Mouse (Mus musculus) hindbrain, embryonic 16.5 days (tissue): ENCODE data around the gene Rhoh. TPM values are rescaled to one million over a fixed set of nuclear protein-coding genes. Genes with fewer than 3 reads are reported as not detected.

ENCODE experiments used
- ATAC-seq: fragments of 200-750 bp; cut with Nextera tagmentation; 2 replicates; pipeline ENCODE4 v1.8.0; 2017; ENCODE audit warnings: moderate TSS enrichment, moderate library complexity
- H3K27ac ChIP-seq: fragments of 300-500 bp; sonication (generic); 2 replicates; pipeline ENCODE4 v1.5.1; 2014; ENCODE audit warnings: low read depth, mild to moderate bottlenecking, control low read depth, low read length, moderate library complexity
- H3K27me3 ChIP-seq: fragments of 300-500 bp; sonication (generic); replicated peaks from 2 replicates; pipeline ENCODE4 v1.6.1; 2014; ENCODE audit warnings: low read length; ENCODE audit not compliant: control insufficient read depth, insufficient read depth
- H3K36me3 ChIP-seq: fragments of 300-500 bp; sonication (generic); 2 replicates; pipeline ENCODE4 v1.6.1; 2014; ENCODE audit warnings: mild to moderate bottlenecking, low read length, moderate library complexity, mixed read lengths; ENCODE audit not compliant: control insufficient read depth, insufficient read depth
- H3K4me1 ChIP-seq: fragments of 300-500 bp; sonication (generic); 2 replicates; pipeline ENCODE4 v1.6.1; 2014; ENCODE audit warnings: low read depth, low read length; ENCODE audit not compliant: control insufficient read depth, insufficient read depth
- H3K4me2 ChIP-seq: fragments of 300-500 bp; sonication (generic); 2 replicates; pipeline ENCODE4 v1.6.1; 2014; ENCODE audit warnings: mild to moderate bottlenecking, low read length, control low read depth, moderate library complexity
- H3K4me3 ChIP-seq: fragments of 300-500 bp; sonication (generic); 2 replicates; pipeline ENCODE4 v1.5.1; 2014; ENCODE audit warnings: mild to moderate bottlenecking, low read length, control low read depth, moderate library complexity
- H3K9ac ChIP-seq: fragments of 300-500 bp; sonication (generic); 2 replicates; pipeline ENCODE4 v1.6.1; 2014; ENCODE audit warnings: low read depth, mild to moderate bottlenecking, control low read depth, low read length, moderate library complexity
- H3K9me3 ChIP-seq: fragments of 300-500 bp; sonication (generic); 2 replicates; pipeline ENCODE4 v1.6.1; 2014; ENCODE audit warnings: mild to moderate bottlenecking, low read length, moderate library complexity; ENCODE audit not compliant: control insufficient read depth
- WGBS: fragments of 180-500 bp; shearing (Covaris S2); extraction: QIAGEN DNeasy Blood & Tissue Kit; methylation state at CpG from one replicate; pipeline ENCODE4 v1.1.7; 2014; 5-methylcytosine and 5-hydroxymethylcytosine counted together
- polyA plus RNA-seq: library from polyadenylated mRNA; unstranded; fragments of >200 nt; fragmentation: Nextera tagmentation; extraction: Ambion mirVana; gene quantifications from 2 replicates; pipeline ENCODE4 v1.2.1, GENCODE M21; 2015

Rhoh gene
- polyA plus RNA-seq, 1 experiment from 2014 or later, result 0.80 TPM

DNA sequence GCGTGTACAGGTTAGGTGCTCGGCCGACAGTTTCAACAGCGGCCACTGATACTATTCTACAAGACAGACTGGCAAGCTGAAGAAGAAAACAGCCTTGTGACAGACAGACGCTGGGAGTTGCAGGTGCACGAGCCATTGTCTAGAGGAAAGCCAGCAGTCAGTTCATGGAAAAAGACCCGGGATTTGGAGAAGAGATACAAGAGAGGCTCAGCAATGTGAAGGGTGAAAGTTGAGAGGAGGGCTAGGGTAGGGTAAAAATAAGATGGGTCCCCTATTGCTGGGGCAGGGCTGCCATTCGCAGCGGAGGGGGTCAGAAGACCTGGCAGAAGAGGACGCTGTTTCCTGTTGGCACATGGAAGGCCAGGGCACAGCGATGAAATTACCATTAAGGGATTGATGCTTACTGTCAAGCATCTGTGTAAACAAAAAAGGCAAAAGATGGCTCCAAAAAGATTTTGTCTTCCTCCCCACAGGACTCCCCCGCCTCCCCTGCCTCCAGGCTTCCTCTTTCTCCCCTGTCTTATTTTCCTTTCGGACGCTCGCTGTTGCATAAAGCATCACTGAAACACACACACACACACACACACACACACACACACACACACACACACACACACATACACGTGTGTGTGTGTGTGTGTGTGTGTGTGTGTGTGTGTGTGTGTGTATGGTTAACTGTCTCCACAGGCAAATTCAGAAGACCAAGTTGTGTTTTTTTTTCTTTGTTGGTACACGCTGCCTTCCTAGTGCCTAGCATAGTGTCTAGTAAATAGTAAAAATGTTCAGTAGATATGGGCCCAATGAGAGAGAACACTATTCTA is 4.2 kb upstream of the Rhoh start:
- 81% methylated on average over 17 of the region's 17 CpGs for whole genome bisulfite sequencing

DNA sequence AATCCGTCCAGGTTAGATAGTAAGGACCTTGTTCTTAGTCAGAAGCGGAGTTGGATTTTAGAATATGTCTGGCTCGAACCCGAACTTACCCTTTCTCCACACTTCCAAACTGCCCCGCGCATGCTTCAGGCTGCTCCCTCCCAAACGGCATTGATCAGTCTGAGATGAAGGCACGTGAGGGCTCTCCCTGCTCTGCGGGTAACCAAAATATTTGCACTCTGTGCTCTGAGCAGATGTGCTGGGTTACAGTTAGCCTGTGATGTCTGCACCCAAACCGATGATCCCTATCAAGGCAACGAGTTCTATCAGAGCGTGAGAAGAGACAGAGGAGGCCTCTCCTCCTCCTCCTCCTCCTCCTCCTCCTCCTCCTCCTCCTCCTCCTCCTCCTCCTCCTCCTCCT is 3.1 kb upstream of the Rhoh start:
- H3K9me3 ChIP-seq, result no peaks in the 10 kb centered on the region
- no peak overlapping the region for H3K4me2 ChIP-seq
- H3K4me3 ChIP-seq, result no peak overlapping the region
- H3K4me1 ChIP-seq, result peaks cover 2% of the 10 kb centered on the region; the same call in 1 of the 2 replicates
- H3K27me3 ChIP-seq, result no peaks in the 10 kb centered on the region
- no peak overlapping the region for H3K27ac ChIP-seq
- WGBS, result 79% methylated on average over 12 of the region's 12 CpGs
- ATAC-seq, result no peak
- no peaks in the 10 kb centered on the region for H3K36me3 ChIP-seq
- H3K9ac ChIP-seq, result no peak overlapping the region

More for the DNA sequence above, 4.2 kb upstream of the Rhoh start:
- no peak overlapping the region for H3K4me3 ChIP-seq
- no peaks in the 10 kb centered on the region for H3K27me3 ChIP-seq
- no peaks in the 10 kb centered on the region for H3K36me3 ChIP-seq
- no peak overlapping the region for H3K9ac ChIP-seq
- no peak overlapping the region for H3K4me2 ChIP-seq
- H3K9me3 ChIP-seq, result no peaks in the 10 kb centered on the region
- no peak overlapping the region for H3K27ac ChIP-seq
- ATAC-seq, result no peak
- peaks cover 2% of the 10 kb centered on the region; the same call in 1 of the 2 replicates for H3K4me1 ChIP-seq

DNA sequence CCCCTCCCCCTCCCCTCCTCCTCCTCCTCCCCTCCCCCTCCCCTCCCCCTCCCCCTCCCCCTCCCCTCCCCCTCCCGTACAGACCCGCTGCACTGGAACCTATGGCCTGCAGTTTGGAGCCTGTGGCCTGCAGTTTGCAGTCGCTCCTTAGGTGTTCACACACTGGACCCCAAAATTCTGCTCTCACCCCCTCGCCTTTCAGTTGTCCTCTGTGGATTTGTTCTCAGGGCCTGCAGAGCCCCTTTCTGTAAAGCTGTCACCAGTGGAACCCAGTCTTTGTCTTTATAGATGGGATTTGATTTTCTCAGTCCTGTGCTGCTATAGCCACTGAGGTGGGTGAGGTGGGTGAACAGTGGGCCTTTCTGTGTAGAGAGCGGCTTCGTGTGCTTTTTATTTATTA is 2.7 kb upstream of the Rhoh start:
- ATAC-seq, result no peak
- Histone ChIP-seq H3K9me3 (no peaks in the 10 kb centered on the region), H3K4me1 (peaks cover 2% of the 10 kb centered on the region; the same call in 1 of the 2 replicates), H3K4me2 (no peak overlapping the region), H3K36me3 (no peaks in the 10 kb centered on the region), H3K27ac (no peak overlapping the region), H3K9ac (no peak overlapping the region), H3K4me3 (no peak overlapping the region), H3K27me3 (no peaks in the 10 kb centered on the region)
- WGBS, result 89% methylated on average over 4 of the region's 6 CpGs

DNA sequence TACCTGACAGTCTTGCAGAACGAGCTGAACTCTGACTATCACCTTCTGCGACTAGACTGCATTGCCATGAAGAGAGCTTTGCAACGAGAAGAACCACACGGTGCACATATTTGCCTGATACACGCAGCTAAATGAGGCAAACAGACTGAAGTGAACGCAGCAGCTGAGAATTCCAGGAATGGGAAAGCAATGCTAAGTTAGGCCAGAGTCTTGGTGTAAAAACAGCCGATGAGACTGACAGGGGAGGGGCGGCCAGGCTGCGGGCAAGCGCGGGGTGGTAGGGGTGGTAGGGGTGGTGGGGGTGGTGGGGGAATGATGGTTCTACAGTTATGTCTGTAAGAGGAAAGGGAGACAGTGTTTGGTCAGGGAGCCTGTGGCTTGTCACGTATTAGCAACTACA is 2.1 kb upstream of the Rhoh start:
- Histone ChIP-seq H3K4me3 (no peak overlapping the region), H3K4me1 (peaks cover 2% of the 10 kb centered on the region; the same call in 1 of the 2 replicates), H3K9ac (no peak overlapping the region), H3K27ac (no peak overlapping the region), H3K27me3 (no peaks in the 10 kb centered on the region), H3K36me3 (no peaks in the 10 kb centered on the region), H3K4me2 (no peak overlapping the region), H3K9me3 (no peaks in the 10 kb centered on the region)
- 70% methylated on average over 12 of the region's 12 CpGs for WGBS
- ATAC-seq, result no peak

DNA sequence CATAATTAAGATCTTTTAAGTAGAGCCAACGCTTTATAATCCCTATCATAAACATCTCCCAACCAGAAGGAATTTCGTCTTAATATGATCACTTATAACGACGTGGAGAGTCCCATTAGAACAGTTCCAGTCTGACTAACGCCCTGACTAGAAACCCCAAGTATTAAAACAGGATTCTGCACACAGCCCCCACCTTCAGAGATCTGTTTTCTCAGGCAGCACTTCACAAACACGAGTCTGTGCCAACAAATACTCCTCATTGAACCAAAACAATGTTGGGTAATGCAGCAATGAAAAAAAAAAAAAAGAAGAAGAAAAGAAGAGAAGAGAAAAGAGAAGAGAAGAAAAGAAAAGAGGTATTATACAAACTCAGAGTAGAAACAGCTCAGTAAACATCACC is 1.6 kb upstream of the Rhoh start:
- ATAC-seq, result no peak
- 62% methylated on average over 6 of the region's 6 CpGs for WGBS
- Histone ChIP-seq H3K9ac (no peak overlapping the region), H3K27me3 (no peaks in the 10 kb centered on the region), H3K36me3 (no peaks in the 10 kb centered on the region), H3K4me3 (no peak overlapping the region), H3K9me3 (no peaks in the 10 kb centered on the region), H3K27ac (no peak overlapping the region), H3K4me1 (peaks cover 2% of the 10 kb centered on the region; the same call in 1 of the 2 replicates), H3K4me2 (no peak overlapping the region)

DNA sequence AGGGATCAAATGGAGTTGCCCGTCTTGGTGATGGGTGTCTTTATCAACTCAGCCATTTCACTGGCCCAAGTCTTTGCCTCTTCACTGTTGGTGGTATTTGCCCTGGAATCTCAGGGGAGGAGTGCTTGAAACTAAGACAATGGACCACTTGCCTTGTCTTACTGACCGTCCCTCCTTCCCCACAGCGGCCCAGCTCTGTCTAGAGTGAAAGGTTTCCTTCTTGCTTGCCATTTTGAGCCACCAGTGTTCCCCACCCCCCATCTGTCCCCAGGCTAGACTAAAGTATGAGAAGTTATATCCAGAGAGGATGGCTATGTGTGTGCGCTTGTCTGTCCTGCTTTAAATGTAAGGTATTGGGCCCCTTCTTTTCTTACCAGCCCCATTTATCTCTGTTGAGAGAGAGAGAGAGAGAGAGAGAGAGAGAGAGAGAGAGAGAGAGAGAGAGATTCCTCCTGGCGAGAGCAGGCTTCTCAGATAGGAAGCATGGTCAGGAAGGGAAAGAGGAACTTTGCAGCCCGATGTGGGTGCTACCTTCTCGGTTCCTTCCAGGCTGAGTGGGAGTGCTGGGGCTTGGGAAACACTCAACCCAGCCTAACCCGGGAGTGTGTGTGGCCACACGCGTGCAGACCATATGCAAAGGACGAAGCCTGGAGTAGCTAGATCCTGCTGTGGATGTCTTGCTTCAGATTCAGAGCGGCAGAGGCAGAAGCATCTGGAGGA is 572 bp upstream of the Rhoh start:
- no peaks in the 10 kb centered on the region for H3K9me3 ChIP-seq
- no peaks in the 10 kb centered on the region for H3K36me3 ChIP-seq
- H3K4me2 ChIP-seq, result no peak overlapping the region
- 73% methylated on average over 12 of the region's 12 CpGs for WGBS
- H3K4me1 ChIP-seq, result peaks cover 2% of the 10 kb centered on the region; the same call in 1 of the 2 replicates
- no peaks in the 10 kb centered on the region for H3K27me3 ChIP-seq
- no peak overlapping the region for H3K27ac ChIP-seq
- no peak overlapping the region for H3K4me3 ChIP-seq
- H3K9ac ChIP-seq, result no peak overlapping the region
- no peak for ATAC-seq

DNA sequence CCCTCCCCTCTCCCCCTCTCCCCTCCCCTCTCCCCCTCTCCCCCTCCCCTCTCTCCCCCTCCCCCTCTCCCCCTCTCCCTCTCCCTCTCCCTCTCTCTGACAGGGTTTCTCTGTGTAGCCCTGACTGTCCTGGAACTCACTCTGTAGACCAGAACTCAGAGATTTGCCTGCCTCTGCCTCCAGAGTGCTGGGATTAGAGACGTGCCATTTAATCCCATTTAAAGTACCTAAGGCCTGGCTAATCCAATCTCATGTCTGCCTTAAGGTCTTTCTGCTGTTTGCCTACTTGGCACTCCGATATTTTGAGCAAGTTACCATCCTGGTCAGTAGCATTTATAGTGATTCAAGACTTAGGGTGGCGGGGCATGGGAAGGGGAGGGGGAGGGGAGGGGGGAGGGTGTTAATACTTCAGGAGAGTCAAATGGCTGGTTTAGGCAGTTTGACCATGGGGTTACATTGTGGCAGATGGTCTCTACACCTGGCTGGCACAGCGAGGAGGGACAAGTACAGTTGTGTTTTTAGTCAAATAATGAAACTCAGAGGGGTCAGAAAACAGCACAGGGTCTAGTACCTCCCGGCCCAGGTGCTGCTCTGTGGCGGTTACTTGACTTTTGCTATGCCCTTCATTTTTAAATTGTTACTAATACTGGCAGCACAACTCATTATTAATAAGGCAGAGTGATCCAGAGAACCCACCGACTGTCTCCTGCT is 1.4 kb downstream of the Rhoh start:
- H3K4me3 ChIP-seq, result no peak overlapping the region
- H3K27ac ChIP-seq, result no peak overlapping the region
- no peaks in the 10 kb centered on the region for H3K27me3 ChIP-seq
- H3K4me2 ChIP-seq, result no peak overlapping the region
- WGBS, result 90% methylated on average over 7 of the region's 7 CpGs
- no peaks in the 10 kb centered on the region for H3K9me3 ChIP-seq
- ATAC-seq, result no peak
- no peak overlapping the region for H3K9ac ChIP-seq
- H3K36me3 ChIP-seq, result no peaks in the 10 kb centered on the region
- peaks cover 2% of the 10 kb centered on the region; the same call in 1 of the 2 replicates for H3K4me1 ChIP-seq

DNA sequence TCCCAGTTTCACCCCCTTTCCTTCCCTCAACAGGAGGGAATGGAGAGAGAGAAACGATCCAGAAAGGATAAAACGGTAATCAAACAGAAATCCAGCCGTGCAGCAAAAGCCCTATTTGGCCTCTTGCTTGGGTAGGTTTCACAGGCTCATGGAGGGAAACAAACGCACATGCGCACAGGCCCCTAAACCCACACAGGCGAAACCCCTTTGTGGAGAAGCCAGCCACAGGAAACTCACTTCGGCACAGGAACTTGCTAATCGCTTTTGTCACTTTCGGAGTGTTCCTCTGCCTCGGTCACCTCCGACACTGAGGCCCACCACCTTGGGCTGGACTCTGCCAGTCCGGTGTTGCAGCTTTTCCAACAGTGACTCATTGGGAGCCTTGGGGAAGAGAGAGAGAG is 2.3 kb downstream of the Rhoh start:
- H3K27ac ChIP-seq, result no peak overlapping the region
- 86% methylated on average over 12 of the region's 12 CpGs for WGBS

DNA sequence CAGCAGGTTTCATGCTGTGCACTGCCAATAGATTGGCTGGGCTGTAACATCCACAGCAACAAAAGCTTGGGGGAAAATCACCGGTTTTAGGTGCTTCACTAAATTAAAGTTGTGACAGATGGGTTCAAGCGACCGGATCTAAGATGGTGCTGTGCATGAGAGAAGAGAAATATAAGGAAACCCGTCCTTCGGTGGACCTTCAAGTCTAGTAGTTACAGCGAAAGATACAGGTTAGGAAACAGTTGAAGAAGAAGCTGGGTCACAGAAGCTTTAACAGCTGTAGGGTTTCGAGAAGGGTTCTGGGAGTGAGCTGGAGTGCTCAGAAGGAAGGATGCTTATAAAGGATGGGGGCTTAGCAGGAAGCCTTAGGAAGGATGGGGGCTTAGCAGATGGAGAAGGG is 3.5 kb downstream of the Rhoh start:
- Histone ChIP-seq H3K9ac (no peak overlapping the region), H3K4me3 (no peak overlapping the region), H3K27ac (no peak overlapping the region), H3K27me3 (no peaks in the 10 kb centered on the region), H3K4me2 (no peak overlapping the region), H3K4me1 (no peaks in the 10 kb centered on the region), H3K36me3 (no peaks in the 10 kb centered on the region), H3K9me3 (no peaks in the 10 kb centered on the region)
- 90% methylated on average over 7 of the region's 7 CpGs for WGBS
- no peak for ATAC-seq

More for the DNA sequence above, 2.3 kb downstream of the Rhoh start:
- H3K4me3 ChIP-seq, result no peak overlapping the region
- H3K36me3 ChIP-seq, result no peaks in the 10 kb centered on the region
- H3K4me2 ChIP-seq, result no peak overlapping the region
- ATAC-seq, result no peak
- H3K4me1 ChIP-seq, result peaks cover 2% of the 10 kb centered on the region; the same call in 1 of the 2 replicates
- H3K9ac ChIP-seq, result no peak overlapping the region
- H3K27me3 ChIP-seq, result no peaks in the 10 kb centered on the region
- H3K9me3 ChIP-seq, result no peaks in the 10 kb centered on the region
